Mouse (Mus musculus): Measurements from ENCODE around the gene Trim65.

DNA sequence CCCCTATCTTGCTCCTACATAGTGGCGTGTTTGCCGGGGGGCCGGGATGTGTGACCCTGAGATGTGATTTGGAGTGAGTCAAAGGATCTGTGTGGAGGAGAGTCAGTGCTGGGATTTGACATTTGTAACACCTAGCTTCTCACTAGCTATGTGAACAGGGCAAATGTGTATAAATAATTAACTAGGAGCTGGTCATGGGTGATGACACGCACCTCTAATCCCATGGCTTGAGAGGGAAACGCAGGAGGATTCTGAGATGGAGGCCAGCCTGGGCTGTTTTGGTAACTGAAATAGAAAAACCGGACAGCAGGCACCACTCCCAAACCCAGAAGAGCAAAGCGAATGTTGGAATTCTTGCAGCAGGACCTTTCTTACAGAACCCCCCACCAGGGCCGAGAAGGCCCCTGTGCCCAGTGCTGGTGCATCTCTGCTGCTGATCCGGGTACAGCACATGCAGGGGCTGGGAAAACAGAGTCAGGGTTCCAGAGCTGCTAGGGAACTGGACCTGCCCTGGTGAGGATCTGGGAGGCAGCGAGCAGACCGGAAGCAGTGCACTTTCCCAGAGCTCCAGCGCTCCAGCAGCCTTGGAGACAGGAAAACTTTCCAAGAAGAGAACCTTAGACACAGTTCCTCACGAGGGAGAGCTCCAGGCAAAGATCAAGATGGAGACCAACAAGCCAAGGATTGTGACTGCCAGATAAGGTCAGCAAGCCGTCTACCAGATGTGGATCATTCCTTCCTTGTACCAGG lies 32.0 kb downstream of the Trim65 start:
- TF ChIP-seq POLR2A (IDR thresholded peaks at IDR 0.05; ENCODE audit: low read depth, low read length) (no peak), CTCF (IDR thresholded peaks at IDR 0.05; ENCODE audit: extremely low read depth, insufficient read length, insufficient replicate concordance, low read depth, low read length) (no peak)
